8 mouse cellular contexts compared by ENCODE assay signal in genomic region chr16:35871048-35871851, GRCm38 (mm10). TPM values are rescaled to one million over a fixed set of nuclear protein-coding genes. Genes with fewer than 3 reads are reported as not detected.
DNase-seq lines count a peak whose midpoint lies in the region; ATAC-seq and TF ChIP-seq lines count a peak whose summit lies in the region.

Gene Parp14, minus strand, starts transcription at chr16:35871544.

- H3K9me3 ChIP-seq in CH12.LX (replicated peaks; ENCODE audit: low read length) = peaks cover 3% of the 10 kb centered on the region

- intact Hi-C loops in heart, postnatal 36 days (cut with DNase I) = loop anchor here (5.0 kb wide), 1 partner anchor 201 kb away; the partner anchor contains the start of genes Ccdc58 and Fam162a

- TF ChIP-seq CTCF in CH12.LX (conservative IDR thresholded peaks at IDR 0.05 in 1 of 2, IDR thresholded peaks at IDR 0.05 in 1 of 2; ENCODE audit: low read depth in 2 of 2, low read length in 2 of 2) = no peak

- TF ChIP-seq RAD21 in CH12.LX (IDR thresholded peaks at IDR 0.05; ENCODE audit: low read depth, low read length) = no peak

- H3K79me2 ChIP-seq in CH12.LX (replicated peaks; ENCODE audit: control insufficient read depth, extremely low read depth, insufficient read depth, poor library complexity, severe bottlenecking) = no peaks in the 10 kb centered on the region

- no peaks in the 10 kb centered on the region for H3K36me3 ChIP-seq in CH12.LX (replicated peaks in 1 of 2; ENCODE audit: control insufficient read depth in 1 of 2, insufficient read depth in 1 of 2, low read length in 1 of 2)

- peaks cover 5 to 39% of the 10 kb centered on the region in 2 experiments for H3K4me1 ChIP-seq in CH12.LX (ENCODE audit: control insufficient read depth in 1 of 2, insufficient read depth in 2 of 2)

- peak within 1 kb of the TSS; percentile 97 for H3K4me2 ChIP-seq in CH12.LX (ENCODE audit: insufficient read depth, low read depth, poor library complexity, severe bottlenecking)

- no peak for TF ChIP-seq EP300 in CH12.LX (IDR thresholded peaks at IDR 0.05; ENCODE audit: low read length)

- ATAC-seq in activated CD4-positive, CD25-positive, alpha-beta regulatory T cell, adult 4 months = peak; percentile 48
- peak; percentile 90 for ATAC-seq in erythroid progenitor cell, adult 5-6 weeks (replicated peaks; ENCODE audit: low FRiP score, poor library complexity, severe bottlenecking)
- peak; percentile 66 for ATAC-seq in megakaryocyte-erythroid progenitor cell, adult 5-6 weeks (replicated peaks; ENCODE audit: low FRiP score, low TSS enrichment, poor library complexity, severe bottlenecking)

- peaks cover 3% of the 10 kb centered on the region for H3K27me3 ChIP-seq in CH12.LX (replicated peaks)

- dilution Hi-C loops in CH12.LX (cut with MboI; ENCODE audit: extremely low pct_ligation_motif_present, extremely low pct_unique_long_range_greater_than_20kb, low sequenced_read_pairs) = no loop called here

- peak within 1 kb of the TSS; percentile 75 to 83 (median 82) for H3K4me3 ChIP-seq in CH12.LX (replicated peaks in 1 of 3; ENCODE audit: low read depth in 2 of 3, low read length in 2 of 3, poor library complexity in 1 of 3)

- peak within 1 kb of the TSS; percentile 66 for H3K9ac ChIP-seq in CH12.LX (ENCODE audit: insufficient read depth, low read depth)

- DNase-seq in CH12.LX (ENCODE audit: extremely low read depth) = no peak
- peak; percentile 60 to 74 for DNase-seq in heart, postnatal 36 days
- peak; percentile 43 for DNase-seq in large intestine, adult 2 months (ENCODE audit: low read depth, low spot score)
- peak; percentile 44 to 57 for DNase-seq in spleen, postnatal 36 days (ENCODE audit: low spot score in 2 of 2)
- DNase-seq in cerebellum, adult 11 months = no peak

- in situ Hi-C loops in CH12.LX (cut with MboI; ENCODE audit: low pct_ligation_motif_present, low pct_unique_long_range_greater_than_20kb, low sequenced_read_pairs) = loop anchor here (5.0 kb wide), 1 partner anchor 66 kb away; the partner anchor contains the start of genes Dtx3l and Parp9

- peak; percentile 62 for TF ChIP-seq POLR2A in CH12.LX (IDR thresholded peaks at IDR 0.05; ENCODE audit: low read depth, low read length)

- under 1% methylated on average over 38 of the region's 38 CpGs for WGBS in large intestine, adult 2 months

- peak within 1 kb of the TSS; percentile 27; the same call in 1 of the 2 replicates for H3K27ac ChIP-seq in CH12.LX (ENCODE audit: insufficient read depth, low read depth)

TF ChIP-seq in CH12.LX, 34 proteins besides CTCF, POLR2A, EP300 and RAD21:
- TF ChIP-seq TCF12 (IDR thresholded peaks at IDR 0.05; ENCODE audit: low read depth, low read length) = no peak
- TF ChIP-seq ELF1 (IDR thresholded peaks at IDR 0.05; ENCODE audit: low read depth, low read length) = peak; percentile 80
- TF ChIP-seq RCOR1 (conservative IDR thresholded peaks at IDR 0.05; ENCODE audit: low read depth, low read length) = no peak
- peak; percentile 56 for TF ChIP-seq MXI1 (IDR thresholded peaks at IDR 0.05; ENCODE audit: low read depth, low read length)
- peak; percentile 3; the same call in 1 of the 2 replicates for TF ChIP-seq NELFE (IDR thresholded peaks at IDR 0.05; ENCODE audit: low read depth, low read length)
- peak; percentile 64; the same call in 1 of the 2 replicates for TF ChIP-seq TBP (conservative IDR thresholded peaks at IDR 0.05; ENCODE audit: low read depth, low read length)
- peak; percentile 13; the same call in 1 of the 2 replicates for TF ChIP-seq MAZ (IDR thresholded peaks at IDR 0.05; ENCODE audit: low read depth, low read length)
- TF ChIP-seq ZC3H11A (IDR thresholded peaks at IDR 0.05; ENCODE audit: low read depth, low read length) = no peak
- no peak for TF ChIP-seq BHLHE40 (IDR thresholded peaks at IDR 0.05; ENCODE audit: low read depth, low read length)
- TF ChIP-seq UBTF (IDR thresholded peaks at IDR 0.05; ENCODE audit: low read depth, low read length) = peak; percentile 72
- no peak for TF ChIP-seq CHD2 (IDR thresholded peaks at IDR 0.05; ENCODE audit: low read length)
- no peak for TF ChIP-seq NRF1 (IDR thresholded peaks at IDR 0.05; ENCODE audit: low read depth, low read length)
- TF ChIP-seq MEF2A (IDR thresholded peaks at IDR 0.05; ENCODE audit: borderline replicate concordance, low read depth, low read length) = no peak
- TF ChIP-seq SIN3A (IDR thresholded peaks at IDR 0.05; ENCODE audit: low read length) = peak; percentile 68; the same call in 1 of the 2 replicates

RNA-seq across cellular contexts. Expression of gene Parp14, which starts in this region (rescaled TPM):
- 5.5 and 6.0 TPM in 2 replicates for total RNA-seq in CH12.LX (2012; rRNA removed)
- total RNA-seq in CH12.LX (2014; rRNA removed) = 3.5 and 3.9 TPM in 2 replicates
- polyA plus RNA-seq in CH12.LX (2012; ENCODE audit: insufficient read length, low read depth) = 5.9 and 6.4 TPM in 2 replicates
- polyA plus RNA-seq in activated CD4-positive, CD25-positive, alpha-beta regulatory T cell, adult 4 months (2017; shearing (Covaris generic)) = 10 to 100 TPM; 38.7 to 42.6 TPM
- total RNA-seq in erythroid progenitor cell, adult 5-6 weeks (2015; ENCODE audit: low replicate concordance) = 14.8 and 28.5 TPM in 2 replicates
- 31.6 and 33.5 TPM in 2 replicates for total RNA-seq in erythroid progenitor cell, adult 5-6 weeks (2017; ENCODE audit: low replicate concordance)
- 10 to 100 TPM in 1 of 2 experiments, 1 to 10 TPM in 1; 9.9 to 16.2 TPM for total RNA-seq in heart, postnatal 36 days (2021)
- 14.1 and 21.4 TPM in 2 replicates for polyA plus RNA-seq in large intestine, adult 2 months (2012; rRNA removed)
- total RNA-seq in megakaryocyte-erythroid progenitor cell, adult 5-6 weeks (2014; fragmentation: Nextera tagmentation) = 8.3 and 9.3 TPM in 2 replicates
- 8.4 and 13.8 TPM in 2 replicates for total RNA-seq in megakaryocyte-erythroid progenitor cell, adult 5-6 weeks (2017)

Comparison
In these comparisons a context has a peak if more than half of its experiments do, and no peak if none do; other contexts are left out.
1. DNase-seq: peak in heart, postnatal 36 days (2 of 2), large intestine, adult 2 months (single experiment) and spleen, postnatal 36 days (2 of 2); none in CH12.LX (single experiment) and cerebellum, adult 11 months (single experiment).
2. Peak in every context shown above with its lines, with median percentiles within 50 percentile points of each other: ATAC-seq.